Mouse (Mus musculus) kidney, embryonic 14.5 days (tissue): Measurements from ENCODE around the gene Gfer. TPM values are rescaled to one million over a fixed set of nuclear protein-coding genes. Genes with fewer than 3 reads are reported as not detected.

Experiments
- ATAC-seq: fragments of 200-750 bp; cut with Nextera tagmentation; 2 replicates; pipeline ENCODE4 v1.8.0; 2017; ENCODE audit warnings: moderate number of reproducible peaks, mild to moderate bottlenecking, moderate TSS enrichment, moderate library complexity; ENCODE audit not compliant: low FRiP score, low TSS enrichment
- H3K27ac ChIP-seq: fragments of 300-500 bp; sonication (generic); 2 replicates; pipeline ENCODE4 v1.5.1; 2014; ENCODE audit warnings: low read depth, mild to moderate bottlenecking, low read length, moderate library complexity, mixed read lengths
- H3K27me3 ChIP-seq: fragments of 300-500 bp; sonication (generic); 2 replicates; pipeline ENCODE4 v1.6.1; 2014; ENCODE audit warnings: mild to moderate bottlenecking, low read length; ENCODE audit not compliant: control insufficient read depth, insufficient read depth
- H3K36me3 ChIP-seq: fragments of 300-500 bp; sonication (generic); 2 replicates; pipeline ENCODE4 v1.6.1; 2014; ENCODE audit warnings: low read length, mixed read lengths; ENCODE audit not compliant: control insufficient read depth, insufficient read depth
- H3K4me1 ChIP-seq: fragments of 300-500 bp; sonication (generic); 2 replicates; pipeline ENCODE4 v1.6.1; 2014; ENCODE audit warnings: low read length, mixed read lengths; ENCODE audit not compliant: control insufficient read depth, insufficient read depth
- H3K4me2 ChIP-seq: fragments of 300-500 bp; sonication (generic); replicated peaks from 2 replicates; pipeline ENCODE4 v1.6.1; 2014; ENCODE audit warnings: low read depth, mild to moderate bottlenecking, low read length
- H3K4me3 ChIP-seq: fragments of 300-500 bp; sonication (generic); 2 replicates; pipeline ENCODE4 v1.5.1; 2014; ENCODE audit warnings: mild to moderate bottlenecking, low read length
- H3K9ac ChIP-seq: fragments of 300-500 bp; sonication (generic); 2 replicates; pipeline ENCODE4 v1.6.1; 2014; ENCODE audit warnings: low read depth, mild to moderate bottlenecking, low read length, moderate library complexity
- H3K9me3 ChIP-seq: fragments of 300-500 bp; sonication (generic); 2 replicates; pipeline ENCODE4 v1.6.1; 2016; ENCODE audit warnings: low read length; ENCODE audit not compliant: control insufficient read depth
- whole genome bisulfite sequencing: fragments of 180-500 bp; shearing (Covaris S2); extraction: QIAGEN DNeasy Blood & Tissue Kit; methylation state at CpG from one replicate; pipeline ENCODE4 v1.1.7; 2014; 5-methylcytosine and 5-hydroxymethylcytosine counted together
- polyA plus RNA-seq: library from polyadenylated mRNA; unstranded; fragments of >200 nt; fragmentation: Nextera tagmentation; extraction: Ambion mirVana; gene quantifications from 2 replicates; pipeline ENCODE4 v1.2.1, GENCODE M21; 2014

Gene Gfer
- polyA plus RNA-seq, 1 experiment from 2014 or later, result 54.4 TPM

DNA sequence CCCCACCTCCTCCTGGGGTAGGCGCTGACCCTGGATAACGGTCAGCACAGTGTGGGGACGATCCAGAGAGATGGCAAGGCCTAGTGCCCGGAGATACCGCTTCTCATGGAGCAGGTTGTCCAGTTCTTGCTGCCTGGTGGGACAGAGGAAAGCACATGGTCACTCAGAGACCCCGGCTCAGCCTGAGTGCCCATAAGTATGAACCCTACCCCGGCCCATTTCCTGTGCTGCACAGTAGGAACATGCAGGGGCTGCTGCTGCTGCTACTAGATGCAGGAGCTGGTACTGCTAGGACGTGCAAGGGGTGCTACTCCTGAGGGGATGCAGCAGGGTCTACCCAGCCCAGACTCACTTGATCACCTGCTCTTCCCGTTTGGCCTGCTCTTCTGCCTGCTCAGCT is 5.3 kb upstream of the Gfer start:
- Histone ChIP-seq H3K27ac (no peak overlapping the region), H3K4me3 (no peak overlapping the region), H3K4me1 (peaks cover 10% of the 10 kb centered on the region; the same call in 1 of the 2 replicates), H3K9me3 (no peaks in the 10 kb centered on the region), H3K36me3 (peaks cover 59% of the 10 kb centered on the region), H3K27me3 (no peaks in the 10 kb centered on the region), H3K4me2 (no peak overlapping the region), H3K9ac (no peak overlapping the region)
- ATAC-seq, result no peak
- WGBS, result 89% methylated on average over 9 of the region's 9 CpGs

DNA sequence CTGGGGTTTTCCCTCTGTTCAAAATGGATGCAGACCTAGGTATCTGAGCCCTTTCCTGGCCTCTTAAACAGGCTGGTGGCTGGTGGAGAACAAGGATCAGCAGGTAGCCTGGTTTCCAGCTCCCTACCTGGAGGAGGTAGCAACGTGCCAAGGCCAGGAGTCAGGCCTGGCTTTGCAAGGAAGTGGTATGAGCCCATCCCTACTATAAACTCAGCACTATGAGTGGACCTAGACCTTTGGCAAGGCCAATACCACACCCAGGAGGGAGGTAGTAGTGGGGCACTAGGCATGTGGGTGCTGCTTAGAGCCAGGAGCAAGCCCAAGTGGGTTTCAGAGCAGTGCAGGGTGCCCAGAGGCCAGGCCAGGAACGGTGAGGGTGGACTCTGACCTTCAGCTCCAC is 3.5 kb upstream of the Gfer start:
- Histone ChIP-seq H3K27ac (no peak overlapping the region), H3K9ac (no peak overlapping the region), H3K9me3 (no peaks in the 10 kb centered on the region), H3K4me1 (peaks cover 11% of the 10 kb centered on the region), H3K27me3 (no peaks in the 10 kb centered on the region), H3K4me2 (no peak overlapping the region), H3K4me3 (no peak overlapping the region), H3K36me3 (peaks cover 51% of the 10 kb centered on the region)
- no peak for ATAC-seq
- 76% methylated on average over 2 of the region's 2 CpGs for WGBS

DNA sequence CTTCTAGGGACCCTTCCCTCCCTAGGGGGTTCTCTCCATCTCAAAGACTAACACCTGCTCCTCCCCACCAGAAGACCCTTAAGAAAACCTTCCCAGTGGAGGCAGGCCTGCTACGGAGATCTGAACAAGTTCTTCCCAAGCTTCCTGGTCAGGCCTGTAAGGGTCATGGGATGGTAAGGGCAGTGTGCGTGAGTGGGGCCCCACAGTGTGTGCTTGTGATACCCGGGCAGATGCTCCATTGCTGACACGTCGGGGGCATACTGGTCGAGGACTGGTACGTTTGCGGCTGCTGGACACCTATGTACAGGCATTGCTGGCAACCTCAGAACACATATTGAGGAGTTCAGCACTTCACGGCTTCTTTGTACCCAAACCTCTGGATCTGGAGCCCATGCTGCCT is 2.8 kb upstream of the Gfer start:
- Histone ChIP-seq H3K9ac (0 out of 2 replicates have a peak overlapping the region, but pooled peaks have one; percentile 12), H3K4me1 (peaks cover 11% of the 10 kb centered on the region), H3K27ac (no peak overlapping the region), H3K36me3 (peaks cover 43% of the 10 kb centered on the region), H3K4me3 (no peak overlapping the region), H3K27me3 (no peaks in the 10 kb centered on the region), H3K9me3 (no peaks in the 10 kb centered on the region), H3K4me2 (no peak overlapping the region)
- 71% methylated on average over 9 of the region's 9 CpGs for WGBS
- ATAC-seq, result no peak

GRCm38 (mm10) chr17:24697985-24698384 is 2.0 kb upstream of the Gfer start:
- 23% methylated on average over 5 of the region's 5 CpGs for WGBS
- Histone ChIP-seq H3K9me3 (no peaks in the 10 kb centered on the region), H3K36me3 (peaks cover 42% of the 10 kb centered on the region), H3K4me2 (no peak overlapping the region; the same call in 1 of the 2 replicates), H3K9ac (0 out of 2 replicates have a peak overlapping the region, but pooled peaks have one; percentile 12), H3K4me1 (peaks cover 11% of the 10 kb centered on the region), H3K27me3 (no peaks in the 10 kb centered on the region), H3K27ac (no peak overlapping the region), H3K4me3 (no peak overlapping the region)
- no peak for ATAC-seq

GRCm38 (mm10) chr17:24695326-24696010 is 488 bp downstream of the Gfer start:
- peak overlapping the region; percentile 86 for H3K27ac ChIP-seq
- peak overlapping the region; percentile 88 for H3K4me3 ChIP-seq
- peak; percentile 43 for ATAC-seq
- WGBS, result 5% methylated on average over 44 of the region's 51 CpGs
- H3K27me3 ChIP-seq, result peaks cover 8% of the 10 kb centered on the region; the same call in 1 of the 2 replicates
- H3K9ac ChIP-seq, result peak overlapping the region; percentile 87
- H3K4me1 ChIP-seq, result peaks cover 11% of the 10 kb centered on the region
- no peaks in the 10 kb centered on the region for H3K9me3 ChIP-seq
- H3K36me3 ChIP-seq, result peaks cover 23% of the 10 kb centered on the region
- H3K4me2 ChIP-seq, result peak overlapping the region; percentile 80

- Histone ChIP-seq H3K27me3 (peaks cover 39% of the 10 kb centered on the region), H3K4me3 (no peak overlapping the region), H3K4me2 (no peak overlapping the region), H3K4me1 (peaks cover 23% of the 10 kb centered on the region), H3K27ac (no peak overlapping the region), H3K9ac (no peak overlapping the region), H3K36me3 (peaks cover 10% of the 10 kb centered on the region; the same call in 1 of the 2 replicates), H3K9me3 (no peaks in the 10 kb centered on the region)
- 93% methylated on average over 5 of the region's 5 CpGs for WGBS
- ATAC-seq, result no peak
Observed at GRCm38 (mm10) chr17:24692385-24692784, 3.6 kb downstream of the Gfer start.

DNA sequence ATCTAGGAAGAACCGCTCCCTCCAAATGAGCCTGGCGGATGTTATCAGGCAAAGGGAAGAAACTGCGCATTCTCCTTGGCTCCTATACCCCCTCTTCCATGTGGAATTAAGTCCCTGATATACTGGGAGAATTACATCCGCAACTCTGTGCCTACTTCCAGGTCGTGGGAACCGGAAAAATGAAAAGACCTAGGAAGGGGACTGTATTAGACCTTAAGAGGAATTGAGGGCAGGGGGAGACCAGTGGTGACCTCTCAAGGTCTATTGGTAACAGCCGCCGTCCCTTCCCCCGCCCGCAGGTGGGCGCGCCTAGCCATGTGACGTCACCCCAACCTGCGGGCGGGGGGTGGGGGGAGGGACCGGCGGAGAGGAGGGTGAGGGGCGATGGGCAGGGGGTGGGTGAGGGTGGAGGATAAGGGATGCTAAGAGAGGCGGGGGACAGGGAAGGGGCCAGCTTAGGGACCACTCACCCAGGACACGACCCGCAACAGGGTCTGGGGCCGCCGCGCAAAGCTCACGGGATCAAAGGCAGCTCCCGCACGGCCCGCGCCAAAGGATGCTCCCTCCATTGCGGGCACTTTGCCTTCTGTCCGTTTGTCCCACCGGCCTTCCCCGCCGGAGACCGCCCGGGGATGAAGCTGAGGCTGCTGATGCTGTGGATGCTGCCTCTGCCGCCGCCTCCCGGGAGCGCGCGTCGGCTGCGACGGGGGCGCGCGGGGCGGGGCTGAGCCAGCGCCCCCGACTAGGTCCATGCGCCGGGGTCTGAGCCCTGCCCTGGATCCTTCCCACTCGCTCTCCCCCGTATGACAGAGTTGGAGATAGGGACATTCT is 6.5 kb downstream of the Gfer start, which contains the start of gene Syngr3:
Syngr3 (minus strand) TSS at position 705 of the 831 bp plus-strand sequence.
- peaks cover 10% of the 10 kb centered on the region; the same call in 1 of the 2 replicates for H3K36me3 ChIP-seq
- H3K9me3 ChIP-seq, result no peaks in the 10 kb centered on the region
- ATAC-seq, result no peak
- H3K4me2 ChIP-seq, result peak within 1 kb of the TSS; percentile 66
- no peak within 1 kb of the TSS for H3K27ac ChIP-seq
- H3K4me3 ChIP-seq, result peak within 1 kb of the TSS; percentile 58
- under 1% methylated on average over 52 of the region's 55 CpGs for WGBS
- peaks cover 15% of the 10 kb centered on the region; the same call in 1 of the 2 replicates for H3K4me1 ChIP-seq
- peaks cover 42% of the 10 kb centered on the region for H3K27me3 ChIP-seq
- peak within 1 kb of the TSS; percentile 49 for H3K9ac ChIP-seq

GRCm38 (mm10) chr17:24687599-24687998 is 8.4 kb downstream of the Gfer start:
- Histone ChIP-seq H3K9ac (peak overlapping the region; percentile 34), H3K9me3 (no peaks in the 10 kb centered on the region), H3K4me3 (peak overlapping the region; percentile 37), H3K27ac (no peak overlapping the region), H3K36me3 (peaks cover 2% of the 10 kb centered on the region; the same call in 1 of the 2 replicates), H3K27me3 (peaks cover 42% of the 10 kb centered on the region), H3K4me2 (peak overlapping the region; percentile 57), H3K4me1 (peaks cover 15% of the 10 kb centered on the region; the same call in 1 of the 2 replicates)
- 18% methylated on average over 23 of the region's 23 CpGs for WGBS
- no peak for ATAC-seq
